Mouse (Mus musculus) intestine, embryonic 14.5 days (tissue): ENCODE data around the gene Ndufa7. TPM values are rescaled to one million over a fixed set of nuclear protein-coding genes. Genes with fewer than 3 reads are reported as not detected.
"Not testable (repeated sequence)": the region's sequence is repeated elsewhere in the genome, so short reads cannot be mapped to it uniquely, and the experiment has no call there.

Experiments used
- ATAC-seq: fragments of 200-750 bp; cut with Nextera tagmentation; replicated peaks from 2 replicates; pipeline ENCODE4 v1.8.0; 2017; ENCODE audit warnings: low read depth, moderate number of reproducible peaks, moderate TSS enrichment, moderate library complexity; ENCODE audit not compliant: low FRiP score, low TSS enrichment
- DNase-seq: peaks from one replicate; pipeline ENCODE4 v3.0.0-alpha.2; 2018; ENCODE audit warnings: low spot score
- H3K27ac ChIP-seq: fragments of 300-500 bp; sonication (generic); 2 replicates; pipeline ENCODE4 v1.5.1; 2014; ENCODE audit warnings: low read depth, mild to moderate bottlenecking, control low read depth
- H3K27me3 ChIP-seq: fragments of 300-500 bp; sonication (generic); replicated peaks from 2 replicates; pipeline ENCODE4 v1.6.1; 2014; ENCODE audit warnings: low read length, control low read depth; ENCODE audit not compliant: control insufficient read depth, insufficient read depth
- H3K36me3 ChIP-seq: fragments of 300-500 bp; sonication (generic); 2 replicates; pipeline ENCODE4 v1.6.1; 2014; ENCODE audit warnings: low read length, control low read depth; ENCODE audit not compliant: control insufficient read depth, insufficient read depth
- H3K4me1 ChIP-seq: fragments of 300-500 bp; sonication (generic); replicated peaks from 2 replicates; pipeline ENCODE4 v1.6.1; 2014; ENCODE audit warnings: low read length, control low read depth, mixed read lengths; ENCODE audit not compliant: control insufficient read depth, insufficient read depth
- H3K4me2 ChIP-seq: fragments of 300-500 bp; sonication (generic); 2 replicates; pipeline ENCODE4 v1.6.1; 2014; ENCODE audit warnings: low read length
- H3K4me3 ChIP-seq: fragments of 300-500 bp; sonication (generic); 2 replicates; pipeline ENCODE4 v1.5.1; 2014; ENCODE audit warnings: low read depth, low read length, control low read depth, mixed read lengths
- H3K9ac ChIP-seq: fragments of 300-500 bp; sonication (generic); 2 replicates; pipeline ENCODE4 v1.6.1; 2014; ENCODE audit warnings: mild to moderate bottlenecking, low read length
- H3K9me3 ChIP-seq: fragments of 300-500 bp; sonication (generic); 2 replicates; pipeline ENCODE4 v1.6.1; 2016; ENCODE audit warnings: low read length, control low read depth; ENCODE audit not compliant: control insufficient read depth
- WGBS: fragments of 180-500 bp; shearing (Covaris S2); extraction: QIAGEN DNeasy Blood & Tissue Kit; methylation state at CpG from one replicate; pipeline ENCODE4 v1.1.7; 2014; 5-methylcytosine and 5-hydroxymethylcytosine counted together
- microRNA-seq: library from miRNA; unstranded; fragments of <30 nt; microRNA quantifications from one replicate; pipeline ENCODE4, GENCODE M21; 2016
- polyA plus RNA-seq: library from polyadenylated mRNA; unstranded; fragments of >200 nt; fragmentation: Nextera tagmentation; extraction: Ambion mirVana; gene quantifications from 2 replicates; pipeline ENCODE4 v1.2.1, GENCODE M21; 2014

The Ndufa7 gene
- polyA plus RNA-seq, 1 experiment from 2014 or later, result 606 TPM

GRCm38 (mm10) chr17:33874411-33874810 lies 50.0 kb downstream of the Ndufa7 start:
- 86% methylated on average over 11 of the region's 11 CpGs for WGBS
- Histone ChIP-seq H3K9me3 (no peaks in the 10 kb centered on the region), H3K4me1 (no peaks in the 10 kb centered on the region), H3K9ac (no peak overlapping the region), H3K36me3 (peaks cover 22% of the 10 kb centered on the region), H3K27me3 (no peaks in the 10 kb centered on the region), H3K4me2 (no peak overlapping the region), H3K27ac (no peak overlapping the region), H3K4me3 (no peak overlapping the region)
- DNase-seq (no peak), ATAC-seq (no peak)

GRCm38 (mm10) chr17:33875797-33876196 lies 51.4 kb downstream of the Ndufa7 start:
- not testable (repeated sequence) for ATAC-seq, H3K27me3 ChIP-seq, H3K4me1 ChIP-seq, H3K9me3 ChIP-seq, H3K27ac ChIP-seq, H3K4me2 ChIP-seq, H3K4me3 ChIP-seq, H3K9ac ChIP-seq, DNase-seq
- 79% methylated on average over 5 of the region's 5 CpGs for WGBS
- peaks cover 28% of the 10 kb centered on the region for H3K36me3 ChIP-seq

GRCm38 (mm10) chr17:33884320-33884719 lies 59.9 kb downstream of the Ndufa7 start:
- peaks cover 36% of the 10 kb centered on the region for H3K36me3 ChIP-seq
- H3K4me1 ChIP-seq, H3K27me3 ChIP-seq, H3K9ac ChIP-seq, H3K9me3 ChIP-seq, H3K27ac ChIP-seq, H3K4me2 ChIP-seq, DNase-seq, ATAC-seq, H3K4me3 ChIP-seq: not testable (repeated sequence)
- 93% methylated on average over 10 of the region's 11 CpGs for WGBS

- ATAC-seq, H3K4me1 ChIP-seq, DNase-seq, H3K27me3 ChIP-seq, H3K9me3 ChIP-seq, H3K9ac ChIP-seq, H3K4me3 ChIP-seq, H3K27ac ChIP-seq, H3K4me2 ChIP-seq: not testable (repeated sequence)
- WGBS, result 37% methylated on average over 2 of the region's 2 CpGs
- H3K36me3 ChIP-seq, result peaks cover 14% of the 10 kb centered on the region
Observed at GRCm38 (mm10) chr17:33887802-33888201, 63.4 kb downstream of the Ndufa7 start.

Small RNA genes lying within 50 kb of the gene (microRNA-seq; reads per million reads assigned to microRNA genes)
- not detected for gene Gm27740

Other genes starting within 250 kb of the Ndufa7 start
- 72.6 and 81.8 TPM in 2 replicates for gene Zfp414, start 195.5 kb upstream of the Ndufa7 start, polyA plus RNA-seq
- gene Pram1, start 186.5 kb upstream of the Ndufa7 start, polyA plus RNA-seq, result 0.39 and 0.97 TPM in 2 replicates
- gene Hnrnpm, start 137.7 kb upstream of the Ndufa7 start, polyA plus RNA-seq, result 309 and 366 TPM in 2 replicates
- gene March2, start 105.9 kb upstream of the Ndufa7 start, polyA plus RNA-seq, result 47.0 and 47.2 TPM in 2 replicates
- 209 and 261 TPM in 2 replicates for gene Rab11b, start 64.0 kb upstream of the Ndufa7 start, polyA plus RNA-seq
- 18.0 and 22.0 TPM in 2 replicates for gene Angptl4, start 42.7 kb upstream of the Ndufa7 start, polyA plus RNA-seq
- gene Kank3, start 14.1 kb upstream of the Ndufa7 start, polyA plus RNA-seq, result 28.0 and 28.8 TPM in 2 replicates
- 1,343 and 1,538 TPM in 2 replicates for gene Rps28, start within 50 bp of the Ndufa7 start, polyA plus RNA-seq
- gene Cd320, start 18.5 kb downstream of the Ndufa7 start, polyA plus RNA-seq, result 77.8 and 86.7 TPM in 2 replicates
- gene Gm7029, start 49.3 kb downstream of the Ndufa7 start, polyA plus RNA-seq, result not detected in 2 replicates
- 6.7 and 9.4 TPM in 2 replicates for gene Kifc1, start 66.1 kb downstream of the Ndufa7 start, polyA plus RNA-seq
- 0.23 TPM in 2 replicates for gene Platr17, start 80.6 kb downstream of the Ndufa7 start, polyA plus RNA-seq
- gene Daxx, start 84.8 kb downstream of the Ndufa7 start, polyA plus RNA-seq, result 41.8 and 42.7 TPM in 2 replicates
- gene Tapbp, start 91.3 kb downstream of the Ndufa7 start, polyA plus RNA-seq, result 32.3 and 32.5 TPM in 2 replicates
- gene Zbtb22, start 91.3 kb downstream of the Ndufa7 start, polyA plus RNA-seq, result 9.4 and 9.8 TPM in 2 replicates
- gene Rgl2, start 105.0 kb downstream of the Ndufa7 start, polyA plus RNA-seq, result 31.3 and 34.5 TPM in 2 replicates
- gene Pfdn6, start 115.8 kb downstream of the Ndufa7 start, polyA plus RNA-seq, result 163 and 175 TPM in 2 replicates
- 28.6 and 31.8 TPM in 2 replicates for gene Wdr46, start 116.1 kb downstream of the Ndufa7 start, polyA plus RNA-seq
- 3.7 and 4.9 TPM in 2 replicates for gene B3galt4, start 126.9 kb downstream of the Ndufa7 start, polyA plus RNA-seq
- 32.4 and 35.3 TPM in 2 replicates for gene Vps52, start 131.2 kb downstream of the Ndufa7 start, polyA plus RNA-seq
- gene Rps18, start 131.4 kb downstream of the Ndufa7 start, polyA plus RNA-seq, result 2,375 and 2,437 TPM in 2 replicates
- 105 and 137 TPM in 2 replicates for gene H2-K1, start 175.8 kb downstream of the Ndufa7 start, polyA plus RNA-seq
- gene Ring1, start 200.1 kb downstream of the Ndufa7 start, polyA plus RNA-seq, result 4.4 and 5.9 TPM in 2 replicates
- 49.7 and 53.6 TPM in 2 replicates for gene H2-Ke6, start 203.5 kb downstream of the Ndufa7 start, polyA plus RNA-seq
- 86.4 and 89.5 TPM in 2 replicates for gene Slc39a7, start 207.1 kb downstream of the Ndufa7 start, polyA plus RNA-seq
- 21.5 and 28.5 TPM in 2 replicates for gene Rxrb, start 207.2 kb downstream of the Ndufa7 start, polyA plus RNA-seq
- gene Col11a2, start 214.9 kb downstream of the Ndufa7 start, polyA plus RNA-seq, result 0.44 and 0.66 TPM in 2 replicates